Mouse (Mus musculus) gastrocnemius, adult 2 months (tissue): ENCODE data around the gene Ppm1b. TPM values are rescaled to one million over a fixed set of nuclear protein-coding genes. Genes with fewer than 3 reads are reported as not detected.

ENCODE experiments used
- DNase-seq: peaks from one replicate; pipeline ENCODE4 v3.0.0; 2022
- H3K27ac ChIP-seq: fragments of 200-600 bp; 2 replicates; pipeline ENCODE4 v1.8.1; 2022; ENCODE audit warnings: mild to moderate bottlenecking
- H3K4me3 ChIP-seq: fragments of 200-600 bp; 2 replicates; pipeline ENCODE4 v1.8.1; 2022; ENCODE audit warnings: mild to moderate bottlenecking, moderate library complexity
- CTCF ChIP-seq: fragments of 200-600 bp; IDR thresholded peaks from 2 replicates; pipeline ENCODE4 v1.8.1; 2022; ENCODE audit warnings: antibody characterized with exemption, mild to moderate bottlenecking, moderate library complexity
- intact Hi-C: fragments of 180-260 bp; cut with DNase I; formaldehyde crosslinking; loops from one replicate; pipeline ENCODE4 v1.15.1; 2025
- total RNA-seq, 2 experiments: library from RNA; stranded (reverse); gene quantifications; 2 replicates each; pipeline ENCODE4 v1.2.3; 2021

Gene Ppm1b
- total RNA-seq, 2 experiments from 2014 or later: 165 to 223 TPM

- H3K4me3 ChIP-seq: no peak overlapping the region
- DNase-seq: no peak
- peak overlapping the region; percentile 86; the same call in 1 of the 2 replicates for H3K27ac ChIP-seq
- TF ChIP-seq CTCF: no peak
- intact Hi-C loops: no loop called here
These were observed 15.2 kb upstream of the Ppm1b start for GRCm38 (mm10) chr17:84941291-84941868.

DNA sequence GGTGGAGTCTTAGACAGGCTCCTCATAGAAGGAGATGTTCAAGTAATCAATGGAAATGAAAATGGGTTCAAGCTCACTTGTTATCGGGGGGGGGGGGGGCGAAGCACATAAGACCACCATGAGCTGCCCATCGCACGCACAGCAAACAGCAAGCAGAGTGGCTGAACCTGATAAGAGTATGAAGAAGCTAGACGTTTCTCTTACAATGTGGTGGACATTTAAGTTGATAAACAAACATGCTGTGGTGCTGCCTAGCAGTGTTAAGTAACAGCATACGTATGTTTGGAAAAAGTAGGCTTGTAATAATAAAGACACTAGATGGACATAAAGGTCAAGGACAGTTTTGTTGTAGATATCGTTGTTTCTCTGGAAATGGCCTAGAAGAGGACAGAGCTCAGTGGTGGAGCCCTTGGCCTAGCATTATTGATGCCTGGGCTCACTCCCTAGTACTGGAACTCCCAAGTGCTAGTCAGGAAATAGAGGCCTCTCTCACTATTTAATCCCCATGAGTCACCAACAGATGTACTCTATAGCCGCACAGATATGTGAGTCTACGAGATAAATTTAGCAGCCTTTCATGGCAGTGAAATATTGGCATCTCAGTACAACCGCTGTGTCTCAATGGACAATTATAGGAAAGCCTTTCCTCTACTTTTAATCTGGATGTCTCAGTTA, 14.0 kb upstream of the Ppm1b start:
- TF ChIP-seq CTCF: no peak
- no peak for DNase-seq
- peak overlapping the region; percentile 86 for H3K27ac ChIP-seq
- intact Hi-C loops: no loop called here
- no peak overlapping the region for H3K4me3 ChIP-seq

DNA sequence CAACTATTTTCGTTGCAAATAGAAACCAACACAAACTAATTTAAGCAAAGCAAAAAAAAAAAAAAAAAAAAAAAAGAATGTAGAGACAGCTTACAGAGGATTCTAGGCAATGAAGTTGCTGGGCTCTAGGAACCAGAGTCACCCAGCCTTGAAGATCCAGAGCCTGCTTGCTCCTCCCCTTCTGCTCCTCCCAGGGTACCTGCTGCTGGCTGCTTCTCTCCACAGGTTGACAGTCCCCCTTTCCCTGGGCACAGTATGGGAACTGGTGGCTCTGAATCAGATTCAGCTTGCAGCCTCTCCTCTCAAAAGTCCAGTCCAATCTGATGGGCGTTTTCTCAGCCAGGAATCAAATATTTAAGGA, 13.5 kb upstream of the Ppm1b start:
- no peak for TF ChIP-seq CTCF
- Histone ChIP-seq H3K4me3 (no peak overlapping the region; the same call in 1 of the 2 replicates), H3K27ac (peak overlapping the region; percentile 86)
- peak; percentile 31 for DNase-seq
- intact Hi-C loops: no loop called here

DNA sequence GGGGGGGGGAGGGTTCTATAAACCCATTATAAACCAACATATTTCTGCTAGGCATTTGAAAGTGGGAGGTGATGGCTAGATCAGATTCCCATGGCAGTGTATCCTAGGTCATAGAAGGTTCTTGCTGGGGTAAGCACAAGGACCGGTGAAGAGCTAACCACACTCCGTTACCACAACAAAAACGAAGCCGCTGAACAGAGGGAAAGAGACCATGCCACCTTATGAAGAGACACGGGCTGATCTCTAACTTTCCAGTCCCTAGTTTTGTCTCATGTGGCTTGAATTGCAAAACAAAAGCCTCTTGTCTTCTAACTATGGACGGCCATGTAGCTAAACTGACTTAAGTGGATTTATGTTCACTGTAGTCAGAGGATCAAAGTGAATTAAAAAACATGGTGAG, 12.2 kb upstream of the Ppm1b start:
- intact Hi-C loops: no loop called here
- TF ChIP-seq CTCF: no peak
- no peak for DNase-seq
- Histone ChIP-seq H3K27ac (peak overlapping the region; percentile 54; the same call in 1 of the 2 replicates), H3K4me3 (no peak overlapping the region)

DNA sequence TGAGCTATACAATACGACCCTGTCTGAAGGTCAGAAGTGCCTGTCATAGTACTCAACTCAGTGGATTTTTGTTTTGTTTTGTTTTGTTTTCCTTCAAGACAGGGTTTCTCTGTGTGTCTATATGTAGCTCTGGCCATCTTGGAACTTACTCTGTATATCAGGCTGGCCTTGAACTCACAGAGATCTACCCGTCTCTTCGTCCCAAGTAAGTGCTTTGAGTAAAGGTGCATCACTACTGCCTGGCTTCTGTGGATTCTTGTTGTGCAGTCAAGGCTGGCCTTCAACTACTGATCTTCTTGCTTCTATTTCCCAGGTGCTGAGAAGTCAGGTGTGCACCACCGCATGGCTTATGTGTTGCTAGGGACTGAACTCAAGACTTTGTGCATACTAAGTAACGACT, 4.0 kb upstream of the Ppm1b start:
- no peak overlapping the region for H3K4me3 ChIP-seq
- no peak for TF ChIP-seq CTCF
- no peak overlapping the region for H3K27ac ChIP-seq
- DNase-seq: no peak
- intact Hi-C loops: loop anchor here (10.0 kb wide), 1 partner anchor 158 kb away; the partner anchor contains the start of gene Lrpprc

GRCm38 (mm10) chr17:84953776-84954175, 2.8 kb upstream of the Ppm1b start:
- no peak for DNase-seq
- TF ChIP-seq CTCF: no peak
- Histone ChIP-seq H3K27ac (no peak overlapping the region), H3K4me3 (no peak overlapping the region)
- intact Hi-C loops: loop anchor here (10.0 kb wide), 1 partner anchor 159 kb away; the partner anchor contains the start of gene Lrpprc

DNA sequence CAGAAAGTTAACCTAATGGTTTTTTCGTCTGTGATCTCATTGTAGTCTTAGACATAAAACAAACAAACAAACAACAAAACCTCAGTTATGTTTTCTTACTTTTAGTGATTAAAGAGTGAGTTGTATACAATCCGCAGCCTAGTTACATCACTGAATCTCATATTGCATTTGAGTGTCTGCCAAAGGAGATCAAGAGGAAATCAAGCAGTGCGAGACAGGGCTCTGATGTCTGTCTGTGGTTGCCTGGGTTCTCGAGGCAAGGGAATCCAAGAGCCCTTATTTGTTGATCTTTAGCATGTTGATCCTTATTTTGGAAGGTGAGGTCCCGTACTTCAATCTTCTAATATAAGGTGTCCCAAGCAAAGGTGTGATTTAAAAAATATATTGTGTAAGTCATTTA, 1.7 kb upstream of the Ppm1b start:
- TF ChIP-seq CTCF: no peak
- intact Hi-C loops: loop anchor here (5.0 to 10.0 kb wide), 3 partner anchors 42 to 160 kb away; partner anchors contain the start of gene Lrpprc
- Histone ChIP-seq H3K4me3 (no peak overlapping the region), H3K27ac (no peak overlapping the region)
- DNase-seq: no peak

- TF ChIP-seq CTCF: peak; percentile 11; the same call in 1 of the 2 replicates
- intact Hi-C loops: loop anchor here (2.0 to 10.0 kb wide), 4 partner anchors 40 to 162 kb away; partner anchors contain the start of gene Lrpprc
- peak overlapping the region; percentile 89 for H3K4me3 ChIP-seq
- peak; percentile 92 for DNase-seq
- H3K27ac ChIP-seq: peak overlapping the region; percentile 96
These were observed 468 bp downstream of the Ppm1b start for GRCm38 (mm10) chr17:84956931-84957486.

GRCm38 (mm10) chr17:84957487-84958259, 1.1 kb downstream of the Ppm1b start:
- Histone ChIP-seq H3K27ac (peak overlapping the region; percentile 99), H3K4me3 (peak overlapping the region; percentile 91)
- TF ChIP-seq CTCF: no peak
- intact Hi-C loops: loop anchor here (2.0 to 10.0 kb wide), 4 partner anchors 40 to 163 kb away; partner anchors contain the start of gene Lrpprc
- DNase-seq: peak; percentile 100

DNA sequence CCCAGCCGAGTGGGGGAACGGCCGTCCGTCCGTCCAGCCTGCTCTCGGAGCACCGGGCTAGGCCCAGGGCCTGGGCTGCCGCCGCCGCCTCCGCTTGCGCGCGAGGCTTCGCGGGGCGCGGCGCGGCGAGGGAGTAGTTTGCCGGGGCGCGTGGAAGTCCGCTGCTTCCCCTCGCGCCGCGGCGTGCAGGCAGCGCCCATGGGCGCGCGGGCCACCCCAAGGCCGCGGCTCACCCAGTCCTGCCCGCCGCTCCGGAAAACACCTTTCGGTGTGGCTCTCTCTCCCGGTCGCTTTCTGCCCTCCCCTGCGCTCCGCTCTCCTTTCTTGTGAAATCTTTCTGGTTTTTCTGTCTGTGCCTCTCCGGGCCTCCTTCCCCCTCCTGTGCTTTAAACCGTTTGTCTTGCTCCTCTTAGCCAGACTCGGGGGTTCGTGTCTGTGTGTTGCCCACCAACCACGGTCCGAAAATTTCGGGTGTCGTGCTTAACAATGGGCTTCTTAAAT, 1.9 kb downstream of the Ppm1b start:
- Histone ChIP-seq H3K27ac (peak overlapping the region; percentile 99), H3K4me3 (peak overlapping the region; percentile 91)
- no peak for TF ChIP-seq CTCF
- DNase-seq: no peak
- intact Hi-C loops: loop anchor here (5.0 to 10.0 kb wide), 3 partner anchors 39 to 164 kb away; partner anchors contain the start of gene Lrpprc

DNA sequence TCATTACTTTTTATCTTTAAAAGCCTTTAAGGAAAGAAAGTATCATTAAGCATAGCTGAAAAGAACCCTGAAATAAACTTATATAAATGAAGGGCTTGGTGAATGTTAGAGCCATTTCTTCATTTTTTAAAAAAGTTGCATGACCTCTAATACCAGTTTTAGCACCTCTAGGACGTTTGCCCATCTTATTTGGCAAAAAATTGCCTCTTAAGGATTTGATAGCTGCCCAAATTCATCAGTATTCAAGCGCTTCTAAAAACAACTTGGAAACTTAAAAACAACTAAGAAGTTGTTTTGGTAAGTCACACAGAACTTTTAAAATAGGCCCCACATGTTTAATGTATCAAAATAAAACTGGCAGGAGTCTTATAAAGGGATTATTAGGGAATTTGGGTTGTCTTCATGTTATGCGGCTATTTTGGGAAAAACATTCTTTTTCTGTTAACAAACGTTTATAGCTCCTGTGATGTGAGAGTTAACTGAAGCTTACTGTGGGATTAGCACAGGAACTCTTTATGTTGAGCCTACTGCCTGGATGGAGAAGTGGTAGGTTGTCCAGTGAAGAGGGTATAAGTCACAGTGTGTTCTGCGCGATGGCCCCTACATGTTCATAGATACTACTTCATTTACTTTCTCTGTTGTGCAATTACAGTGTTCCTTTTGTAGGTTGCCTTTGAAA, 2.6 kb downstream of the Ppm1b start:
- no peak for DNase-seq
- peak overlapping the region; percentile 99 for H3K27ac ChIP-seq
- peak overlapping the region; percentile 91 for H3K4me3 ChIP-seq
- intact Hi-C loops: loop anchor here (5.0 to 10.0 kb wide), 3 partner anchors 38 to 164 kb away; partner anchors contain the start of gene Lrpprc
- TF ChIP-seq CTCF: no peak

GRCm38 (mm10) chr17:84959665-84960020, 3.1 kb downstream of the Ppm1b start:
- DNase-seq: no peak
- Histone ChIP-seq H3K27ac (peak overlapping the region; percentile 99), H3K4me3 (peak overlapping the region; percentile 91)
- TF ChIP-seq CTCF: no peak
- intact Hi-C loops: loop anchor here (5.0 to 10.0 kb wide), 3 partner anchors 38 to 165 kb away; partner anchors contain the start of gene Lrpprc
